Mouse (Mus musculus): ENCODE results near the gene Clcnka. TPM values are rescaled to one million over a fixed set of nuclear protein-coding genes. Genes with fewer than 3 reads are reported as not detected.

Clcnka gene
- total RNA-seq, 2 experiments from 2014 or later = 1.6 to 2.6 TPM

DNA sequence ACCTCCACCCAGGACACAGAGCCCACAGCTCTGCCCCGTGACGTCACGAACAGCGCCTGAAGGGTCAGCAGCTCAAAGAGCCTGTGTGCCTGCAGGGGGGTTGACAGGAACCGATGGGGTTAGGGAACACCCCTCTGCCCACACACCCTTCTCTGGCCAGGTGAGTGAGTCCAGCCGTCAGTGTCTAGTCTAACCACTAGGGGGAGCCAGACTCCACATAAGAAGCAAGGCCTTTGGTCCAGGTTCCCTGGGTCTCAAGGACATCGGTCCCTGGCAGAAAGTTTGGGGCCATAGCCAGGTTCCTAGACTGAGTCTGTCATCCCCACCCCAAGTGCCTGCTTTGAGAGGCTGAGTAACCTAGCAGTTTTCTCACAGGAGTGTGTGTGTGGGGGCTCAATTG, 13.2 kb downstream of the Clcnka start:
- no peak for DNase-seq (ENCODE audit: low spot score in 2 of 2)

DNA sequence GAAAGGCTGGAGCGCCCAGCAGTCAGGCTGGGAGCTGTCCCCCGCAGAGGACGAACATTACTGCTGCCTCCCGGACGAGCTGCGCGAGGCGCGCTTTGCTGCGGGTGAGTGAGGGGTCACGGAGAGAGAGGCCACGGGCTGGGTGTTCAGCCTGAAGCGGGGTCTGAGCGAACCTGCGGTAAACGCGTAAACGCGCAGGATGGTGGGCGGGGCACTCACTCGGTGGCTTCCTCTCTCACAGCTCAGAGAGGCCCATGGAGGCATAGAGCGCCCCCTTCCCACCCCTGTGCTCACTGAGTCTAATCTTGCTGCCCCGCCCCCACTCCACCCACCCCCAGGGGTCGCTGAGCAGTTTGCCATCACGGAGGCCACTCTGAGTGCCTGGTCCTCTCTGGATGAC, 16.1 kb downstream of the Clcnka start:
- DNase-seq (ENCODE audit: low spot score in 2 of 2) = no peak

- no peak for DNase-seq (ENCODE audit: low spot score in 2 of 2)
Measured at GRCm38 (mm10) chr4:141379674-141380073, 18.9 kb downstream of the Clcnka start.

DNA sequence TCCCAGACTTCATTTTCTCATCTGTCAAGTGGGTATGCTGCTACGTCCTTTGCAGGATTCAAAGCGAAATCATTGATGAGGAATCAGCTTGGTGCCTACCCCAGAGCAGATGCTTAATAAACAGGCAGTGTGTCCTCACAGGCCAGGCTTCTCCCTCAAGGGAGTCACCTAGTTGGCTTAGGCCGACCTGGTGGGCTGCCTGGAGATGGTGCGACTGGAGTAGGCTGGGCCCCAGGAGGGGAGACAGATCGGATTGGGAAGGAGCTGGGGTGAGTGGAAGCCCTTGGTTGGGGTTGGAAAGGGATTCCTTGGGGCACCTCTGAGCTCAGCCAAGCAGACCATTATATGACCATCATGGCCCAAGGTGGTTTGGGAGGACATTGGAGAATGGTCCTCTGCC, 26.1 kb downstream of the Clcnka start:
- no peak for DNase-seq (ENCODE audit: low spot score in 2 of 2)

DNA sequence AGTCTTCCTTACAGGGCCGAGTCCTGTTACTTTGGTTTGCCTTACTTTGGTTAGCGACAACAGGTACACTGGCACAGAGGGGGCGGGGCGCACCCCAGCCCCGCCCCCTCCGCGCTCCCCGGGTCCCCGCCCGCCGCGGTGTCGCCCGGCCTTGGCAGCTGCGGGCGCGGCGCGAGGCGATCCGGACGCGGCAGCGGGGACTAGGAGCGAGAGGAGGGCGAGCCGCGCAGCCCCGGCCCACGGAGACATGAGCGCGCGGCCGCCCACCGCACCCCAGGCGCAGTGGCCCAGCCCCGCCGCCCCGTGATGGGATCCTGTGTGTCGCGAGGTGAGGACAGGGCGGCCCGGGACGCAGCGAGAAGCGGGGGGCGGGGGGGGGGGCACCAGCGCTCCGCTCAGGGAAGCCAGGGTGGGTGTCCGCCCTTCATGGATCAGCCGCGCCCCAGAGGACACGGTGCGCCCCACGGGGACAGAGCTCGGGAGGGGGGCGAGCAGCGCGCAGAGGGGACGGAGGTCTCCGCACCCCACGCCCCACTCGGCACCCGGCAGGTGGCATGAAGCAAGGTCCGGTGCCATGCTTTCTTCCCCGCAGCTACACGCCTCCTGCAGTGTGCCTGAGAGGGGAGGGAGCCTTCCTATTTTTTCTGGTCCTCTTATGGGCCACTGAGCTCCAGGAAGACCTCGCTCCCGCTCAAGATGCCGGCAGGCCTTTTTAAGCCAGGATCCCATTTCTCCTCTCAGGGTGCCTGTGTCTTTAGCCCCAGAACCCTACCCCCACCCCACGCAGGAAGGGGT, 30.3 kb downstream of the Clcnka start, which contains the start of gene Fam131c:
Gene Fam131c (plus strand): TSS at position 224 of the 795 bp plus-strand sequence.
- no peak for DNase-seq (ENCODE audit: low spot score in 2 of 2)

GRCm38 (mm10) chr4:141365876-141366275, 32.6 kb downstream of the Clcnka start:
- no peak for DNase-seq (ENCODE audit: low spot score in 2 of 2)

GRCm38 (mm10) chr4:141365126-141365525, 33.4 kb downstream of the Clcnka start:
- DNase-seq (ENCODE audit: low spot score in 2 of 2) = no peak

- DNase-seq (ENCODE audit: low spot score in 2 of 2) = peak; percentile 61 to 78
Measured at GRCm38 (mm10) chr4:141362937-141363548, 35.5 kb downstream of the Clcnka start.

- no peak for DNase-seq (ENCODE audit: low spot score in 2 of 2)
Measured at GRCm38 (mm10) chr4:141360846-141361245, 37.7 kb downstream of the Clcnka start.

DNA sequence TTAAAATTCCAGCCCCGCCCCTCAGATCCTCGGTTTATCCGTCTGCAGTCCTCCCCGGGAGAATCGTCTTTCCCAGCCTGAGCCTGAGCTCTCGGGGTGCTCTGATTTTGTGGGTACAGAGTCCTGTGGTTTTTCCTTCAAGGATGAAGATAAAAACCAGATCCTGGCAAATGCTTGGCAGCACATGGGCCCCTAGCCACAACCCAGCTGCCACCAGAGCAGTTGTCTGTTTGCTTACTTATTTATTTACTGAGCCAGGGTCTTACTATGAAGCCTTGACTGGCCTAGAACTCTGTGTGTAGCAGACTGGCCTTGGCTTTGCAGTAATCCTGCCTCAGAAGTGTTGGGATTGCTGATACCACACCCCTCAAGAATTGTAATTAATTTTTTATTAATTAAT, 39.3 kb downstream of the Clcnka start:
- DNase-seq (ENCODE audit: low spot score in 2 of 2) = no peak

GRCm38 (mm10) chr4:141357811-141358210, 40.7 kb downstream of the Clcnka start:
- no peak for DNase-seq (ENCODE audit: low spot score in 2 of 2)

DNA sequence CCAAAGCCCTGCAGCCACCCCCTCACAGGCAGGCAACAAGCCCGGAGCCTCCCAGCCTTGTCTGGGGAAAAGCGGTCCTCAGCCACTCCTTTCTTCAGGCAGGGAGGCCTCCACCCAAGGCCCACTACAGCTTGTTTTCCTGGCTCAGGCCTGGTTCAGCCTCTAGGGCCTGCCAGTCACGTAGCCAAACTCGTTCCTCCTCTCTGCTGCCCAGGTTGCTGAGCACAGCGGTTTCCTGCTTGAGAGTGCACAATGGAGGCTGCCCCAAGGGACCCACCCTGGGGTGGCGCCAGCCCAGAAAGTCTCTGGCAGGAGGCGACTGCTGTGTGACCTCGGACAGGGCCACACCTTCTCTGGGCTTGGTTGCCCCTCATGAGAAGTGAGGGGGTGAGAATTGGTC, 44.7 kb downstream of the Clcnka start:
- no peak for DNase-seq (ENCODE audit: low spot score in 2 of 2)

GRCm38 (mm10) chr4:141352986-141353385, 45.5 kb downstream of the Clcnka start:
- DNase-seq (ENCODE audit: low spot score in 2 of 2) = no peak

- no peak for DNase-seq (ENCODE audit: low spot score in 2 of 2)
Measured at GRCm38 (mm10) chr4:141351972-141352371, 46.6 kb downstream of the Clcnka start.

- no peak for DNase-seq (ENCODE audit: low spot score in 2 of 2)
Measured at GRCm38 (mm10) chr4:141350015-141350414, 48.5 kb downstream of the Clcnka start.

DNA sequence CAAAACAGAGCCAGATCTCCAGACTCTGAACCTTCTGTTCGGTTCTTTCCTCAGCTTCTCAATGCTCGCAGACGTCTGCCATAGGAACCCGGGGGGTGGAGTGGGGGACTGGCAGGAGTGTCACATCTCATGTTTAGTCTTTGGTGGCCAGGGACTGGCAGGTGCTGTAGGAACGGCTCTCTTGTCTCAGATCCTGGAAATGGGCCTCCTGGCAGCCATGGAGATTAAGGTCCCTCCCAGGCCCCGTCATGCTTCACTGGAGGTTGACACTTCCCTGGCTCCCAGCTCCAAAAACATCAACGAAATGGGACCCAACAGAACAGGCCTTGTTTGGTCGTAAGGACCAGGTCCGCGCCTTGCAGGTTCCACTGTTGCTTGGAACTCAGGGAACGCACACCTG, 49.9 kb downstream of the Clcnka start:
- no peak for DNase-seq (ENCODE audit: low spot score in 2 of 2)

- no peak for DNase-seq (ENCODE audit: low spot score in 2 of 2)
Measured at GRCm38 (mm10) chr4:141347365-141347797, 51.1 kb downstream of the Clcnka start.

DNA sequence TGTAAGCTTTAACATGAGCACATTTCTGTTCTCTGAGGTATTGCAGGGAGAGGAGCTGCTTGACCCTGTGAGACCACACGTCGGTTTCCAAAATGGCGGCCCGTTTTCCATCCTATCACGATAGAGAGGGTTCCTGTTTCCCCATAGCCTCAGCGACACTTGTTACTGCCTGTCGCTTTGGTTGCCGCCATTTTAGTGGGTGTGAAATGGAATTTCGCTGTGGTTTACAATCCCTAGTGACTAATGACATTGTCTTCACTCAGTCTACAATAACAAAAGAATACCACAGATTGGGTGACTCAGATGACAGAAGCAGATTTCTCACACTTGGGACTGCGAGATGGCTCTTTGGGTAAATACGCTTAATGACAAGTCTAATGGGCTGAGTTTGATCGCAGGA, 53.3 kb downstream of the Clcnka start:
- DNase-seq (ENCODE audit: low spot score in 2 of 2) = no peak

GRCm38 (mm10) chr4:141343515-141343914, 55.0 kb downstream of the Clcnka start:
- DNase-seq (ENCODE audit: low spot score in 2 of 2) = no peak

GRCm38 (mm10) chr4:141341477-141341876, 57.0 kb downstream of the Clcnka start:
- DNase-seq (ENCODE audit: low spot score in 2 of 2) = no peak

DNA sequence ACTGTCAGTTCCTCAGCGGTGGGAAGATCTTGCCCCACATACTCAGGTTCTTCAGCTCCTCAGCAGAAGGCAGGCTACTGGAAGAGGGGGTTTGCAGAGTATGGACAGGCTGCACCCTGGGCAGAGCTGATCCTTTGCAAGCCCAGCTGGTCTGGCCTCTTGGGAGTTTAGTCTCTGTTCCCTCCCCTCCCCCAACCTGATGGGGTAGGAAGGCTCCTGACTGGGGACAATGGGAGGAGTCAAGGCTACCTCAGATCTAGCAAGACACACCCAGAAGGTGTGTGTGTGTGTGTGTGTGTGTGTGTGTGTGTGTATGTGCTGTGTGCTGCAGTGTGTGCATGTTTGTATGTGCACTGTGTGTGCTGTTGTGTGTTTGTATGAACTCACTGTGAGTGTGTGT, 59.7 kb downstream of the Clcnka start:
- DNase-seq (ENCODE audit: low spot score in 2 of 2) = no peak

DNA sequence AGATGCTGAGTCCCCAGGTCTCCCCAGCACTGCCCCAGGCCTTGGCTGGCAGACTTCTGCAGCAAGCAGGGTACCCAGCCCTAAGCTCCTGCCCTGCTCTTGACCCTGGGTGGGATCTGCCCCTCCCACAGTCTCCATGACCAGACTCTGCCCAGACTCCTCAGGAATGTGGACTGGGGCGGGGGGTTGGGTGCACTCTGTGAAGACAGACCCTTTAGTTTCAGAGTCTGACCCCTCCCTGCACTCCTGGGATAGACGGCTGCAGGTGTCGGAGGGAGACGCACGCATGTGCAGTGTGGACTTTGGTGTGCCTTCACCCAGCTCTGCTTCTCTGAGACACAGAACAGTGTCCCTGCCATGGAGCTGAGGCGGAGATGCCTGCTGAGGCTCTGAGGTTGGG, 60.5 kb downstream of the Clcnka start:
- no peak for DNase-seq (ENCODE audit: low spot score in 2 of 2)

GRCm38 (mm10) chr4:141336196-141336595, 62.3 kb downstream of the Clcnka start:
- no peak for DNase-seq (ENCODE audit: low spot score in 2 of 2)
